Mouse (Mus musculus) midbrain, embryonic 11.5 days (tissue): Measurements from ENCODE around the gene Rbks. TPM values are rescaled to one million over a fixed set of nuclear protein-coding genes. Genes with fewer than 3 reads are reported as not detected.

Experiments
- ATAC-seq: fragments of 200-750 bp; cut with Nextera tagmentation; 2 replicates; pipeline ENCODE4 v1.8.0; 2017; ENCODE audit warnings: moderate TSS enrichment, moderate library complexity; ENCODE audit not compliant: low FRiP score
- DNase-seq: peaks from one replicate; pipeline ENCODE4 v3.0.0; 2015; ENCODE audit warnings: low spot score; ENCODE audit errors: missing footprints
- H3K27ac ChIP-seq: fragments of 300-500 bp; sonication (generic); 2 replicates; pipeline ENCODE4 v1.5.1; 2014; ENCODE audit warnings: low read depth, low read length
- H3K27me3 ChIP-seq: fragments of 300-500 bp; sonication (generic); 2 replicates; pipeline ENCODE4 v1.6.1; 2014; ENCODE audit warnings: mild to moderate bottlenecking, low read length, moderate library complexity, mixed read lengths; ENCODE audit not compliant: control insufficient read depth, insufficient read depth
- H3K36me3 ChIP-seq: fragments of 300-500 bp; sonication (generic); 2 replicates; pipeline ENCODE4 v1.6.1; 2014; ENCODE audit warnings: mild to moderate bottlenecking, low read length, moderate library complexity, mixed read lengths; ENCODE audit not compliant: control insufficient read depth, insufficient read depth
- H3K4me1 ChIP-seq: fragments of 300-500 bp; sonication (generic); 2 replicates; pipeline ENCODE4 v1.6.1; 2014; ENCODE audit warnings: low read length; ENCODE audit not compliant: control insufficient read depth, insufficient read depth
- H3K4me2 ChIP-seq: fragments of 300-500 bp; sonication (generic); 2 replicates; pipeline ENCODE4 v1.6.1; 2014; ENCODE audit warnings: mild to moderate bottlenecking, moderate library complexity
- H3K4me3 ChIP-seq: fragments of 300-500 bp; sonication (generic); 2 replicates; pipeline ENCODE4 v1.5.1; 2014; ENCODE audit warnings: low read depth, low read length
- H3K9ac ChIP-seq: fragments of 300-500 bp; sonication (generic); 2 replicates; pipeline ENCODE4 v1.6.1; 2014; ENCODE audit warnings: low read length
- H3K9me3 ChIP-seq: fragments of 300-500 bp; sonication (generic); 2 replicates; pipeline ENCODE4 v1.6.1; 2016; ENCODE audit warnings: low read length; ENCODE audit not compliant: control insufficient read depth
- WGBS: fragments of 180-500 bp; shearing (Covaris S2); extraction: QIAGEN DNeasy Blood & Tissue Kit; methylation state at CpG from one replicate; pipeline ENCODE4 v1.1.7; 2014; 5-methylcytosine and 5-hydroxymethylcytosine counted together
- polyA plus RNA-seq: library from polyadenylated mRNA; unstranded; fragments of >200 nt; fragmentation: Nextera tagmentation; extraction: Ambion mirVana; gene quantifications from 2 replicates; pipeline ENCODE4 v1.2.1, GENCODE M21; 2014

Gene Rbks
- polyA plus RNA-seq, 1 experiment from 2014 or later: 2.8 TPM

- no peak overlapping the region for H3K27ac ChIP-seq
- no peak overlapping the region for H3K4me3 ChIP-seq
- H3K27me3 ChIP-seq: no peaks in the 10 kb centered on the region
- DNase-seq: no peak
- H3K9ac ChIP-seq: no peak overlapping the region
- no peaks in the 10 kb centered on the region for H3K36me3 ChIP-seq
- no peaks in the 10 kb centered on the region for H3K4me1 ChIP-seq
- no peak overlapping the region for H3K4me2 ChIP-seq
- ATAC-seq: no peak
- 89% methylated on average over 3 of the region's 3 CpGs for WGBS
- H3K9me3 ChIP-seq: no peaks in the 10 kb centered on the region
These were observed 9.5 kb downstream of the Rbks start for GRCm38 (mm10) chr5:31687972-31688371.

- H3K4me3 ChIP-seq: no peak overlapping the region
- no peak overlapping the region for H3K9ac ChIP-seq
- no peaks in the 10 kb centered on the region for H3K36me3 ChIP-seq
- ATAC-seq: no peak
- DNase-seq: no peak
- H3K27ac ChIP-seq: no peak overlapping the region
- no peaks in the 10 kb centered on the region for H3K4me1 ChIP-seq
- WGBS: 45% methylated on average over 2 of the region's 2 CpGs
- no peak overlapping the region for H3K4me2 ChIP-seq
- H3K9me3 ChIP-seq: no peaks in the 10 kb centered on the region
- no peaks in the 10 kb centered on the region for H3K27me3 ChIP-seq
These were observed 11.4 kb downstream of the Rbks start for GRCm38 (mm10) chr5:31686040-31686439.

- ATAC-seq (no peak), DNase-seq (no peak)
- H3K4me2 ChIP-seq: no peak overlapping the region
- no peaks in the 10 kb centered on the region for H3K4me1 ChIP-seq
- no peaks in the 10 kb centered on the region for H3K9me3 ChIP-seq
- no peak overlapping the region for H3K9ac ChIP-seq
- H3K27ac ChIP-seq: no peak overlapping the region
- 97% methylated on average over 1 of the region's 1 CpGs for WGBS
- no peak overlapping the region for H3K4me3 ChIP-seq
- H3K27me3 ChIP-seq: no peaks in the 10 kb centered on the region
- H3K36me3 ChIP-seq: no peaks in the 10 kb centered on the region
These were observed 15.1 kb downstream of the Rbks start for GRCm38 (mm10) chr5:31682305-31682704.

GRCm38 (mm10) chr5:31680183-31680582 lies 17.2 kb downstream of the Rbks start:
- WGBS: 85% methylated on average over 4 of the region's 4 CpGs
- H3K27me3 ChIP-seq: no peaks in the 10 kb centered on the region
- DNase-seq: no peak
- H3K36me3 ChIP-seq: no peaks in the 10 kb centered on the region
- no peak overlapping the region for H3K27ac ChIP-seq
- no peaks in the 10 kb centered on the region for H3K9me3 ChIP-seq
- no peaks in the 10 kb centered on the region for H3K4me1 ChIP-seq
- no peak overlapping the region for H3K9ac ChIP-seq
- no peak overlapping the region for H3K4me3 ChIP-seq
- ATAC-seq: no peak
- H3K4me2 ChIP-seq: no peak overlapping the region

GRCm38 (mm10) chr5:31678000-31678399 lies 19.4 kb downstream of the Rbks start:
- ATAC-seq (no peak), DNase-seq (no peak)
- Histone ChIP-seq H3K4me2 (no peak overlapping the region), H3K4me1 (no peaks in the 10 kb centered on the region), H3K27me3 (no peaks in the 10 kb centered on the region), H3K4me3 (no peak overlapping the region), H3K36me3 (no peaks in the 10 kb centered on the region), H3K9ac (no peak overlapping the region), H3K9me3 (no peaks in the 10 kb centered on the region), H3K27ac (no peak overlapping the region)
- WGBS: 85% methylated on average over 1 of the region's 1 CpGs

- ATAC-seq (no peak), DNase-seq (no peak)
- Histone ChIP-seq H3K9ac (no peak overlapping the region), H3K27ac (no peak overlapping the region), H3K36me3 (no peaks in the 10 kb centered on the region), H3K9me3 (no peaks in the 10 kb centered on the region), H3K4me3 (no peak overlapping the region), H3K4me1 (no peaks in the 10 kb centered on the region), H3K4me2 (no peak overlapping the region), H3K27me3 (no peaks in the 10 kb centered on the region)
- WGBS: 89% methylated on average over 2 of the region's 2 CpGs
These were observed 24.0 kb downstream of the Rbks start for GRCm38 (mm10) chr5:31673431-31673830.

- Histone ChIP-seq H3K9ac (no peak overlapping the region), H3K4me1 (no peaks in the 10 kb centered on the region), H3K4me2 (no peak overlapping the region), H3K4me3 (no peak overlapping the region), H3K36me3 (no peaks in the 10 kb centered on the region), H3K27me3 (no peaks in the 10 kb centered on the region), H3K27ac (no peak overlapping the region), H3K9me3 (no peaks in the 10 kb centered on the region)
- WGBS: 70% methylated on average over 2 of the region's 2 CpGs
- DNase-seq: no peak
- no peak for ATAC-seq
These were observed 26.3 kb downstream of the Rbks start for GRCm38 (mm10) chr5:31671137-31671536.

- Histone ChIP-seq H3K27ac (no peak overlapping the region), H3K9ac (no peak overlapping the region), H3K9me3 (no peaks in the 10 kb centered on the region), H3K27me3 (no peaks in the 10 kb centered on the region), H3K4me3 (no peak overlapping the region), H3K4me1 (no peaks in the 10 kb centered on the region), H3K4me2 (no peak overlapping the region), H3K36me3 (no peaks in the 10 kb centered on the region)
- WGBS: 77% methylated on average over 5 of the region's 5 CpGs
- ATAC-seq (no peak), DNase-seq (no peak)
These were observed 27.4 kb downstream of the Rbks start for GRCm38 (mm10) chr5:31669984-31670383.

GRCm38 (mm10) chr5:31668325-31668968 lies 29.0 kb downstream of the Rbks start:
- Histone ChIP-seq H3K9ac (no peak overlapping the region), H3K27me3 (no peaks in the 10 kb centered on the region), H3K4me2 (no peak overlapping the region), H3K9me3 (no peaks in the 10 kb centered on the region), H3K4me1 (no peaks in the 10 kb centered on the region), H3K36me3 (no peaks in the 10 kb centered on the region), H3K4me3 (no peak overlapping the region), H3K27ac (no peak overlapping the region)
- DNase-seq: no peak
- WGBS: 71% methylated on average over 13 of the region's 13 CpGs
- ATAC-seq: no peak
